12 mouse cellular contexts compared by ENCODE assay signal in genomic region chr16:77405859-77406258, GRCm38 (mm10).
A peak's percentile ranks its signal among the peaks of the same experiment; 100 is the strongest.
DNase-seq lines count a peak whose midpoint lies in the region; ATAC-seq and TF ChIP-seq lines count a peak whose summit lies in the region.
"Had no signal": no experiment of that assay in that cellular context is flagged by ENCODE, and none has a peak within 500 bp of the region (broad histone marks: within the 10 kb centered on the region; RNA-seq: fewer than 3 reads in every experiment).

No protein-coding gene starts in this region.

- H3K9me3 ChIP-seq in forebrain, postnatal 0 days (ENCODE audit: low read length), result no peaks in the 10 kb centered on the region
- no peaks in the 10 kb centered on the region for H3K9me3 ChIP-seq in liver, postnatal 0 days (ENCODE audit: low read length)
- H3K9me3 ChIP-seq in neural tube, embryonic 13.5 days, result no peaks in the 10 kb centered on the region

- no peak overlapping the region for H3K4me3 ChIP-seq in forebrain, postnatal 0 days (ENCODE audit: low read depth, low read length)
- H3K4me3 ChIP-seq in liver, postnatal 0 days (ENCODE audit: low read depth, low read length), result no peak overlapping the region; the same call in 1 of the 2 replicates
- 0 out of 2 replicates have a peak overlapping the region, but pooled peaks have one; percentile 14 for H3K4me3 ChIP-seq in neural tube, embryonic 13.5 days
- H3K4me3 ChIP-seq: myocyte had no signal

- no peaks in the 10 kb centered on the region for H3K27me3 ChIP-seq in forebrain, postnatal 0 days (ENCODE audit: insufficient read depth, low read length)
- H3K27me3 ChIP-seq in liver, postnatal 0 days (ENCODE audit: insufficient read depth, low read length), result no peaks in the 10 kb centered on the region
- H3K27me3 ChIP-seq in neural tube, embryonic 13.5 days, result no peaks in the 10 kb centered on the region

- no peak for TF ChIP-seq EP300 in liver, postnatal 0 days (IDR thresholded peaks at IDR 0.05; ENCODE audit: low read depth)

- TF ChIP-seq CTCF in forebrain, postnatal 0 days (IDR thresholded peaks at IDR 0.05; ENCODE audit: low read depth), result no peak
- TF ChIP-seq CTCF in liver, postnatal 0 days (IDR thresholded peaks at IDR 0.05; ENCODE audit: low read depth), result no peak

- H3K36me3 ChIP-seq in forebrain, postnatal 0 days (ENCODE audit: insufficient read depth), result no peaks in the 10 kb centered on the region
- H3K36me3 ChIP-seq in liver, postnatal 0 days (replicated peaks; ENCODE audit: insufficient read depth, low read length), result no peaks in the 10 kb centered on the region
- H3K36me3 ChIP-seq in neural tube, embryonic 13.5 days, result no peaks in the 10 kb centered on the region

- H3K4me1 ChIP-seq in forebrain, postnatal 0 days (ENCODE audit: insufficient read depth), result peaks cover 12% of the 10 kb centered on the region
- H3K4me1 ChIP-seq in liver, postnatal 0 days (ENCODE audit: insufficient read depth), result no peaks in the 10 kb centered on the region
- H3K4me1 ChIP-seq in neural tube, embryonic 13.5 days (replicated peaks), result peaks cover 62% of the 10 kb centered on the region

- peak; percentile 24; the same call in 1 of the 2 replicates for ATAC-seq in forebrain, postnatal 0 days
- peak; percentile 13; the same call in 1 of the 2 replicates for ATAC-seq in liver, postnatal 0 days
- ATAC-seq in neural tube, embryonic 13.5 days (ENCODE audit: low read depth), result peak; percentile 69

- WGBS in forebrain, postnatal 0 days, result 42% methylated on average over 6 of the region's 6 CpGs
- WGBS in liver, postnatal 0 days (ENCODE audit: insufficient replicate concordance), result 60% methylated on average over 6 of the region's 6 CpGs
- WGBS in neural tube, embryonic 13.5 days, result 14% methylated on average over 6 of the region's 6 CpGs

- H3K4me2 ChIP-seq in forebrain, postnatal 0 days (ENCODE audit: low read depth), result peak overlapping the region; percentile 15; the same call in 1 of the 2 replicates
- H3K4me2 ChIP-seq in liver, postnatal 0 days (ENCODE audit: low read depth, low read length), result peak overlapping the region; percentile 51
- peak overlapping the region; percentile 48 for H3K4me2 ChIP-seq in neural tube, embryonic 13.5 days

- peak overlapping the region; percentile 29 for H3K27ac ChIP-seq in forebrain, postnatal 0 days (ENCODE audit: low read depth, low read length)
- H3K27ac ChIP-seq in liver, postnatal 0 days (ENCODE audit: low read depth), result peak overlapping the region; percentile 35; the same call in 1 of the 2 replicates
- H3K27ac ChIP-seq in neural tube, embryonic 13.5 days (replicated peaks), result peak overlapping the region; percentile 92
- H3K27ac ChIP-seq: kidney, postnatal 0 days had no signal

- peak; percentile 36 for DNase-seq in embryo, embryonic 10 days (ENCODE audit: low spot score)
- no peak for DNase-seq in embryo, embryonic 9.5 days (ENCODE audit: extremely low spot score)
- DNase-seq in forebrain, postnatal 0 days, result no peak
- no peak for DNase-seq in liver, postnatal 0 days
- no peak for DNase-seq in kidney, adult 8-10 months
- DNase-seq in ovary, postnatal 36 days (ENCODE audit: low spot score), result no peak
- DNase-seq in layer of hippocampus, postnatal 10 days (ENCODE audit: low spot score in 2 of 2), result no peak
- DNase-seq: cerebellum, postnatal 10 days; heart, adult 18-20 months had no signal

- no peak overlapping the region for H3K9ac ChIP-seq in forebrain, postnatal 0 days
- H3K9ac ChIP-seq in liver, postnatal 0 days (replicated peaks), result no peak overlapping the region
- peak overlapping the region; percentile 49; the same call in 1 of the 2 replicates for H3K9ac ChIP-seq in neural tube, embryonic 13.5 days

Comparison
In these comparisons a context has a peak if more than half of its experiments do, and no peak if none do; other contexts are left out.
1. ATAC-seq: peak in every context shown above with its lines; median percentile 69 in neural tube, embryonic 13.5 days; 24 in forebrain, postnatal 0 days; 13 in liver, postnatal 0 days.
2. H3K27ac ChIP-seq: peak in every context shown above with its lines; median percentile 92 in neural tube, embryonic 13.5 days; 35 in liver, postnatal 0 days; 29 in forebrain, postnatal 0 days.